Mouse (Mus musculus): ENCODE data around the gene Ssbp1. TPM values are rescaled to one million over a fixed set of nuclear protein-coding genes. Genes with fewer than 3 reads are reported as not detected.

The Ssbp1 gene
- total RNA-seq, 2 experiments from 2014 or later = 30.2 to 30.9 TPM

- intact Hi-C loops (cut with DNase I) = no loop called here
- Histone ChIP-seq H3K27ac (no peak overlapping the region), H3K4me3 (no peak overlapping the region)
- DNase-seq (ENCODE audit: extremely low spot score in 1 of 2, low spot score in 2 of 2) = no peak
- TF ChIP-seq CTCF (IDR thresholded peaks at IDR 0.05) = no peak
Observed at GRCm38 (mm10) chr6:40476132-40476531, 5.0 kb downstream of the Ssbp1 start.

GRCm38 (mm10) chr6:40479705-40480104 is 8.6 kb downstream of the Ssbp1 start:
- intact Hi-C loops (cut with DNase I) = loop anchor here (1.0 to 5.0 kb wide), 2 partner anchors 133 to 210 kb away; partner anchors contain the start of gene Tas2r138
- H3K4me3 ChIP-seq = no peak overlapping the region
- H3K27ac ChIP-seq = no peak overlapping the region
- peak; percentile 49 for TF ChIP-seq CTCF (IDR thresholded peaks at IDR 0.05)
- DNase-seq (ENCODE audit: extremely low spot score in 1 of 2, low spot score in 2 of 2) = no peak

GRCm38 (mm10) chr6:40482318-40482717 is 11.2 kb downstream of the Ssbp1 start:
- intact Hi-C loops (cut with DNase I) = loop anchor here (5.0 kb wide), 1 partner anchor 130 kb away; the partner anchor contains the start of gene Tas2r138
- DNase-seq (ENCODE audit: extremely low spot score in 1 of 2, low spot score in 2 of 2) = peak; percentile 10 to 16
- no peak for TF ChIP-seq CTCF (IDR thresholded peaks at IDR 0.05)
- H3K4me3 ChIP-seq = no peak overlapping the region
- H3K27ac ChIP-seq = no peak overlapping the region

GRCm38 (mm10) chr6:40490933-40491332 is 19.8 kb downstream of the Ssbp1 start, which contains the start of gene Tas2r137:
TSS of gene Tas2r137 (plus strand) at chr6:40491233.
- no peak for TF ChIP-seq CTCF (IDR thresholded peaks at IDR 0.05)
- DNase-seq (ENCODE audit: extremely low spot score in 1 of 2, low spot score in 2 of 2) = no peak

GRCm38 (mm10) chr6:40493229-40493628 is 22.1 kb downstream of the Ssbp1 start, which contains the start of gene Tas2r108:
TSS of gene Tas2r108 (plus strand) at chr6:40493529.
- no peak for DNase-seq (ENCODE audit: extremely low spot score in 1 of 2, low spot score in 2 of 2)
- intact Hi-C loops (cut with DNase I) = no loop called here
- no peak for TF ChIP-seq CTCF (IDR thresholded peaks at IDR 0.05)

More at GRCm38 (mm10) chr6:40490933-40491332, 19.8 kb downstream of the Ssbp1 start, which contains the start of gene Tas2r137:
- no peak within 1 kb of the TSS for H3K4me3 ChIP-seq
- intact Hi-C loops (cut with DNase I) = no loop called here
- no peak within 1 kb of the TSS for H3K27ac ChIP-seq

GRCm38 (mm10) chr6:40519408-40519807 is 48.3 kb downstream of the Ssbp1 start, which contains the start of gene Prss37:
TSS of gene Prss37 (minus strand) at chr6:40519508.
- Histone ChIP-seq H3K27ac (no peak within 1 kb of the TSS), H3K4me3 (no peak within 1 kb of the TSS)
- TF ChIP-seq CTCF (IDR thresholded peaks at IDR 0.05) = no peak
- intact Hi-C loops (cut with DNase I) = no loop called here
- no peak for DNase-seq (ENCODE audit: extremely low spot score in 1 of 2, low spot score in 2 of 2)

More at GRCm38 (mm10) chr6:40493229-40493628, 22.1 kb downstream of the Ssbp1 start, which contains the start of gene Tas2r108:
- Histone ChIP-seq H3K27ac (no peak within 1 kb of the TSS), H3K4me3 (no peak within 1 kb of the TSS)

Other genes starting within 250 kb of the Ssbp1 start
- gene Agk, start 146.2 kb upstream of the Ssbp1 start, total RNA-seq (2021) = 10 to 100 TPM; 43.1 to 43.9 TPM
- 10 to 100 TPM; 57.2 to 65.2 TPM for gene E330009J07Rik, start 35.2 kb upstream of the Ssbp1 start, total RNA-seq (2021)
- under 1 TPM in 1 of 2 experiments, not detected in 1; 0.41 TPM for gene Wee2, start 32.3 kb upstream of the Ssbp1 start, total RNA-seq (2021)
- under 1 TPM; 0.32 to 0.33 TPM for gene Tas2r137, start 19.9 kb downstream of the Ssbp1 start, total RNA-seq (2021)
- not detected for gene Tas2r108, start 22.2 kb downstream of the Ssbp1 start, total RNA-seq (2021)
- gene Prss37, start 48.2 kb downstream of the Ssbp1 start, total RNA-seq (2021) = not detected
- gene Olfr461, start 83.7 kb downstream of the Ssbp1 start, total RNA-seq (2021) = not detected
- not detected for gene Olfr460, start 98.1 kb downstream of the Ssbp1 start, total RNA-seq (2021)
- 1 to 10 TPM; 1.2 to 1.4 TPM for gene Clec5a, start 114.5 kb downstream of the Ssbp1 start, total RNA-seq (2021)
- gene Tas2r138, start 142.0 kb downstream of the Ssbp1 start, total RNA-seq (2021) = not detected
- gene Mgam, start 157.5 kb downstream of the Ssbp1 start, total RNA-seq (2021) = under 1 TPM in 1 of 2 experiments, not detected in 1; 0.65 TPM